Mouse (Mus musculus) olfactory bulb, adult 2 months (tissue): Measurements from ENCODE around the gene Wdr18. TPM values are rescaled to one million over a fixed set of nuclear protein-coding genes. Genes with fewer than 3 reads are reported as not detected.

Experiments used
- H3K27ac ChIP-seq: fragments of 200-500 bp; 2 replicates; pipeline ENCODE4 v1.5.1; 2012; ENCODE audit warnings: low read depth, low read length; ENCODE audit not compliant: insufficient read depth
- H3K4me1 ChIP-seq: fragments of 200-500 bp; 2 replicates; pipeline ENCODE4 v1.6.1; 2012; ENCODE audit warnings: low read length; ENCODE audit not compliant: control insufficient read depth, insufficient read depth
- H3K4me3 ChIP-seq: fragments of 200-500 bp; 2 replicates; pipeline ENCODE4 v1.5.1; 2012; ENCODE audit warnings: mild to moderate bottlenecking, low read depth, low read length, moderate library complexity; ENCODE audit not compliant: insufficient read depth
- CTCF ChIP-seq: fragments of 200-500 bp; IDR thresholded peaks from 2 replicates; pipeline ENCODE4 v1.5.1; 2012; ENCODE audit warnings: low read depth, mild to moderate bottlenecking, low read length, moderate library complexity; ENCODE audit not compliant: insufficient read depth
- POLR2A ChIP-seq: fragments of 200-500 bp; IDR thresholded peaks from 2 replicates; pipeline ENCODE4 v1.6.1; 2012; ENCODE audit warnings: mild to moderate bottlenecking, low read depth, low read length, moderate library complexity; ENCODE audit not compliant: insufficient read depth
- WGBS: fragments of 180-500 bp; shearing (Covaris S2); methylation state at CpG from one replicate; pipeline ENCODE4 v1.1.7; 2018; 5-methylcytosine and 5-hydroxymethylcytosine counted together
- polyA plus RNA-seq: library from polyadenylated mRNA; stranded (reverse); fragments of >200 nt; gene quantifications from 2 replicates; pipeline ENCODE4 v1.2.4, GENCODE M21; 2012; ENCODE audit warnings: low replicate concordance; ENCODE audit not compliant: missing spikeins, insufficient read depth, insufficient read length

The Wdr18 gene
- polyA plus RNA-seq, 1 experiment = not detected

DNA sequence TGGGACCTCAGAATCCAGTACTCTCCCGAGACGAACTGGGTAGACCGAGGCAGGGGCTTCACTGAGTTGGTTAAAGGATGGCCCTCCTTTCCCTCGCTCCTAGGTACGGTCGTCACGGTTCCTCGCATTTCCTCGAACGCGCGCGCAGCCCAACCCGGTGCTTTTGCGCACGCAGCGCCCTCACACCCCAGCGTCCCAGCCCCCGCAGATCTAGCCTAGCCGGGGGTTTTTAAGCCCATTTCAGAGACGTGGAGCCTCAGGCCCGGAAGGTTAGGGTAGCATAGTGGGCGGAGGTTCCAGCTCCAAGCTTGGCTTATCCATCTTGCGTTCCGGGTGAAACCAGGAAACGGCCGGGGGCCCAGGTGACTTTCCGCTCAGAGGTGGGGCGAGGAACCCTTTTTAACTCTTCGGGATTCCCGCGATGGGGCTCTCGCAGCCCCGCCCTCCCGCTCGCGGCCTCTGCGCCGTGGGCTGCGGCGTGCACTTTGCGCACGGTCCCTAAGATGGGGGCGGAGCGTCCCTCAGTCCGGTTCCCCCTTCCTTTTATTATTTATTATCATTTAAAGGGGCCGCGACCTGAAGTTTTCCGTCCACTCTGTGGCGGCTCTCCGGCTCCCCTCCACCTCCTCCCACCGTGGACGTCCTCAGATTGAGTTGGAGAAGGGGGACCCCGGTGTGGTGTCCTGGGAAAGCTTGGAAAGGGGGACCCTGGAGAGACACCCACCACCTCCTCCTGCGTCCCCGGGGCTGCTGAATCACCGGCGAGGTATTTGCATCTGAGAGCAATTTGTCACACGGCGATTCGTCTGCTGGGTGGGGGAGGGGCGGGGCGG, 33.2 kb upstream of the Wdr18 start, which contains the start of gene Arid3a:
TSS of gene Arid3a (plus strand) at position 553 of the 833 bp plus-strand sequence.
- Histone ChIP-seq H3K4me1 (peaks cover 34% of the 10 kb centered on the region), H3K4me3 (peak within 1 kb of the TSS; percentile 83), H3K27ac (peak within 1 kb of the TSS; percentile 76)
- TF ChIP-seq CTCF = 0 out of 2 replicates have a peak, but pooled peaks have one; percentile 6
- 0 out of 2 replicates have a peak, but pooled peaks have one; percentile 21 for TF ChIP-seq POLR2A
- WGBS = under 1% methylated on average over 63 of the region's 63 CpGs

- TF ChIP-seq CTCF (no peak), POLR2A (no peak)
- H3K27ac ChIP-seq = peak overlapping the region; percentile 41
- WGBS = under 1% methylated on average over 54 of the region's 54 CpGs
Observed at GRCm38 (mm10) chr10:79927324-79928029, 32.5 kb upstream of the Wdr18 start.

DNA sequence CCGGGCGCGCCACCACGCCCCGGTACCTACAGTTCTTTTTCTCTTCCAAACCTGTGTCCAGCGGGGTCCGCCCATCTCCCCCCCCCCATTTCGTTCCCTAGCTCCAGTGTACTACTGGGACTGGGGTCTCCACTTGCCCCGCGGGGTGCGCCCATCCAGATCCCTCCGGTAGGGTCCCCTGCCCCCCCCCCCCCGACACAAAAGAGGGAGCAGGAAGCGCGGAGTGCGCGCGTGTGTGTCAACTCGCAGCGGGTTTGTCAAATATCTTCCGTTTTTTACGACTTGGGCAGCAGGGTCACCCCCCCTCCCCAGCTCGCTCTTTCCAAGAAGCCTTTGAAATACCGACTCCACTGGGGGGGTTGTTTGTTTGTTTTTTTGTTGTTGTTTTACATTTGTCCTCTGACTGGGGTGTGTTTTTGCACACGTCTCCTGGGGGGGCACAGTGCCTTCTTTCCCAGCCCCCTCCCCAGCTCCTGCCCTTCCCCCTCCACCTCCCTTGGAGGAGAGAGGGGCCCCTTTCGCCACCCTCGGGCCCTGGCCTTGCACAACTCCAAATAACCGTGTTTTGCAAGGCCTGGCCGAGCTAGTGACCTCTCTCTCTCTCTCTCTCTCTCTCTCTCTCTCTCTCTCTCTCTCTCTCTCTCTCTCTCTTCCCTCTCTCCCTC, 31.8 kb upstream of the Wdr18 start:
- TF ChIP-seq CTCF = no peak
- no peak for TF ChIP-seq POLR2A
- 1% methylated on average over 28 of the region's 29 CpGs for WGBS
- H3K4me3 ChIP-seq = peak overlapping the region; percentile 83
- peaks cover 46% of the 10 kb centered on the region for H3K4me1 ChIP-seq
- peak overlapping the region; percentile 41; the same call in 1 of the 2 replicates for H3K27ac ChIP-seq

More at GRCm38 (mm10) chr10:79927324-79928029, 32.5 kb upstream of the Wdr18 start:
- Histone ChIP-seq H3K4me1 (peaks cover 40% of the 10 kb centered on the region), H3K4me3 (peak overlapping the region; percentile 83)

DNA sequence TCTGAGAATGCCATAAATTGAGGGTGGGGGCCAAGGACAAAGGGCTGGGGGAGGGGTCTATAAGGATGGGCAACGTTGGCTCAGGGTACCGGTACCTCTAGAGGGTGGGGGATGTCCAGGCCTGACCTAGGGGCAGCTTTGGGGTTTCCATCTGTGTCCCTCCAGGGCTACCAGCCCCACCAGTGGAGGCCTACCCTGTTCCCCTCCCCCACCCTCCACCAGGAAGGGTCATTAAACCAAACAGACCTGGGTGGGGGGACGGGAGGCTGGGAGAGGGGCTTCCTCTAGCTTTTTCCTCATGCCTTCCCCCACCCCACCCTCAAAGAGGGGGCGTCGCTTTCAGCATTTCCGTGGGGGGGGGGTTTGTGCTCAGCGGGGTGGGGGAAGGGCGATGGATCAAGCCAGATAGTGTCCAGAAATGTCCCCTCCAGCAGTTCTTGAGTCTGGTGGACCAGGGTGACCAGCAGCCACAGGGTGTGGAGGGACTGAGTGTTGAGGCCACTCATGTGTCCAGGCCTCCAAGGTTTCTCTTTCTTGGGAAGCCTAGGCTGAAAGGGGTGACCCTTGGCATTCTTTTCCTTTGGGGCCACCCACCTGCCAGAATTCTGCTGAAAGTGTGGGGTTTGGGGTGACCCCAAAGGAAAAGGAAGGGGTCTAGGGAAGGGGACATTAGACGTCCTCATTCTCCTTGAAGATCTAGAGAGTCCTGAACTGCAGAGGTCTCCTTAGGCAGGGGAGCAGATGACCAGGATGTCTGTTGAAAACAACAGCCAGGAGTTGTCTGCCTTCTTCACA, 30.8 kb upstream of the Wdr18 start:
- H3K4me1 ChIP-seq = peaks cover 56% of the 10 kb centered on the region
- H3K27ac ChIP-seq = no peak overlapping the region
- no peak for TF ChIP-seq POLR2A
- TF ChIP-seq CTCF = no peak
- WGBS = 37% methylated on average over 9 of the region's 9 CpGs
- peak overlapping the region; percentile 83; the same call in 1 of the 2 replicates for H3K4me3 ChIP-seq

- no peak for TF ChIP-seq CTCF
- no peak for TF ChIP-seq POLR2A
- H3K4me3 ChIP-seq = no peak overlapping the region
- H3K27ac ChIP-seq = no peak overlapping the region
- peaks cover 60% of the 10 kb centered on the region for H3K4me1 ChIP-seq
- 82% methylated on average over 18 of the region's 18 CpGs for WGBS
Observed at GRCm38 (mm10) chr10:79929967-79930825, 29.8 kb upstream of the Wdr18 start.

GRCm38 (mm10) chr10:79930826-79931186, 29.1 kb upstream of the Wdr18 start:
- H3K4me1 ChIP-seq = peaks cover 66% of the 10 kb centered on the region

DNA sequence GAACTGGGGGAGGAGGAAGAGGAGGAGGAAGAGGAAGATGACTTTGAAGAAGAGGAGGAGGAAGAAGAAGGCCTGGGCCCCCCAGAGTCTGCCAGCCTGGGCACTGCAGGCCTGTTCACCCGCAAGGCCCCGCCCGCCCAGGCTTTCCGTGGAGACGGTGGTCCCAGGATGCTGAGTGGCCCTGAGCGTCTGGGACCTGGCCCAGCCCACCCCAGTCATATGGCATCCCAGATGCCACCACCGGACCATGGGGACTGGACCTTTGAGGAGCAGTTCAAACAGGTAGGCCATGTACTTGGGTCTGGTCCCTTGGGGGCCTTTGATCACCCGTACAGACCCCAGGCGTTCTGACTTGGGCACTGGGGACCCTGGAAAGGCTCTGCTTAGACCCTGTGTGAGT, 28.2 kb upstream of the Wdr18 start:
- Histone ChIP-seq H3K27ac (no peak overlapping the region), H3K4me1 (peaks cover 67% of the 10 kb centered on the region), H3K4me3 (no peak overlapping the region)
- WGBS = 88% methylated on average over 9 of the region's 9 CpGs
- no peak for TF ChIP-seq POLR2A
- TF ChIP-seq CTCF = no peak

More at GRCm38 (mm10) chr10:79930826-79931186, 29.1 kb upstream of the Wdr18 start:
- Histone ChIP-seq H3K27ac (no peak overlapping the region), H3K4me3 (no peak overlapping the region)
- TF ChIP-seq CTCF = no peak
- no peak for TF ChIP-seq POLR2A
- WGBS = 90% methylated on average over 16 of the region's 16 CpGs
